Mouse (Mus musculus) heart, adult 2 months (tissue): ENCODE data around the gene Keap1.
A peak's percentile ranks its signal among the peaks of the same experiment; 100 is the strongest.

ENCODE experiments used
- CTCF ChIP-seq: fragments of 200-600 bp; IDR thresholded peaks from 2 replicates; pipeline ENCODE4 v1.8.1; 2022; ENCODE audit warnings: antibody characterized with exemption, mild to moderate bottlenecking, moderate library complexity
- EP300 ChIP-seq: fragments of 200-500 bp; IDR thresholded peaks from 2 replicates; pipeline ENCODE4 v1.6.1; 2011; ENCODE audit warnings: low read depth, low read length, control low read depth; ENCODE audit not compliant: insufficient read depth
- POLR2A ChIP-seq: fragments of 200-500 bp; IDR thresholded peaks from 2 replicates; pipeline ENCODE4 v1.6.1; 2011; ENCODE audit warnings: mild to moderate bottlenecking, low read depth, low read length, control low read depth; ENCODE audit not compliant: insufficient read depth

DNA sequence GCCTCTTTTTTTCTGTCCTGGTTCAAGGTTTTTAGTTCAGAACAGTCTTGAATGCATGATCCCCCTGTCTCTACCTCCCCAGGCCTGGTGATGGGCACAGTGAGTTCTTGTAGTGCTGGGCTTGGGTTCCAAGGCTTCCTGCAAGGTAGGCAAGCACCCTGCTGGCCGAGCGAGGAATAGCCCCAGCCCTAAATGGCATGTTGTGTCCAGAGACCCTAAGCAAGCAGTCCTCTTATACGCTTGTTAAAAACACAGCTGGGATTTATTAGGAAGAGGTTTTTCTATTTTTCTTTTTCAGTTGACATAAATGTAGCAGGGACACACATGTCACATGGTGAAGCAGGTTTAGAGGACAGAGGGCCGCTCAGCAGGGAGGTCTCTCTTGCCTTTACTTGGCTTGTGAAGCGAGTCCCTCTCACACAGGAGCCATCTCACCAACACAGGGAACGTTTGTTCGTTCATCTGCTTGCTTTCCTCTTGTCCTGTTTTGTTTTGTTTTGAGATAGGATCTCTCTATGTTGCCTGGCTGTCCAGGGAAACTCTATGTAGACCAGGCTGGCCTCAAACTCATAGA is 25.5 kb downstream of the Keap1 start:
- TF ChIP-seq CTCF (peak; percentile 52), POLR2A (no peak), EP300 (no peak)
